Mouse (Mus musculus): ENCODE results near the gene Bfsp1.

GRCm38 (mm10) chr2:143835820-143836219, 27.2 kb downstream of the Bfsp1 start:
- TF ChIP-seq CTCF (IDR thresholded peaks at IDR 0.05; ENCODE audit: low read depth, low read length) = no peak
- TF ChIP-seq POLR2A (IDR thresholded peaks at IDR 0.05; ENCODE audit: borderline replicate concordance, low read depth, low read length) = no peak
